Mouse (Mus musculus): Measurements from ENCODE around the gene Asl. TPM values are rescaled to one million over a fixed set of nuclear protein-coding genes. Genes with fewer than 3 reads are reported as not detected.

Gene Asl
- polyA plus RNA-seq, 1 experiment from 2014 or later = 21.0 TPM

- Histone ChIP-seq H3K27me3 (ENCODE audit: control insufficient read depth, insufficient read depth, low read length) (no peaks in the 10 kb centered on the region), H3K4me1 (ENCODE audit: control insufficient read depth, insufficient read depth, low read length) (no peaks in the 10 kb centered on the region), H3K36me3 (replicated peaks; ENCODE audit: control insufficient read depth, insufficient read depth, low read depth, low read length) (peaks cover 2% of the 10 kb centered on the region; the same call in 1 of the 2 replicates), H3K4me3 (ENCODE audit: low read depth, low read length) (no peak overlapping the region), H3K4me2 (ENCODE audit: low read depth, low read length) (no peak overlapping the region), H3K9me3 (replicated peaks; ENCODE audit: control insufficient read depth, low read length) (no peaks in the 10 kb centered on the region), H3K27ac (replicated peaks; ENCODE audit: low read depth, low read length) (no peak overlapping the region), H3K9ac (replicated peaks; ENCODE audit: low read length) (no peak overlapping the region)
- ATAC-seq (replicated peaks; ENCODE audit: insufficient number of reproducible peaks, low FRiP score, low TSS enrichment, low read depth) (no peak), DNase-seq (ENCODE audit: low spot score) (no peak)
- 82% methylated on average over 15 of the region's 15 CpGs for WGBS
Measured at GRCm38 (mm10) chr5:130051073-130051860, 22.2 kb upstream of the Asl start.

GRCm38 (mm10) chr5:130050416-130050815 lies 21.4 kb upstream of the Asl start:
- DNase-seq (ENCODE audit: low spot score) (no peak), ATAC-seq (replicated peaks; ENCODE audit: insufficient number of reproducible peaks, low FRiP score, low TSS enrichment, low read depth) (no peak)
- peaks cover 2% of the 10 kb centered on the region; the same call in 1 of the 2 replicates for H3K36me3 ChIP-seq (replicated peaks; ENCODE audit: control insufficient read depth, insufficient read depth, low read depth, low read length)
- H3K27ac ChIP-seq (replicated peaks; ENCODE audit: low read depth, low read length) = no peak overlapping the region
- H3K9me3 ChIP-seq (replicated peaks; ENCODE audit: control insufficient read depth, low read length) = no peaks in the 10 kb centered on the region
- WGBS = 64% methylated on average over 6 of the region's 6 CpGs
- no peak overlapping the region for H3K4me3 ChIP-seq (ENCODE audit: low read depth, low read length)
- no peaks in the 10 kb centered on the region for H3K27me3 ChIP-seq (ENCODE audit: control insufficient read depth, insufficient read depth, low read length)
- H3K4me2 ChIP-seq (ENCODE audit: low read depth, low read length) = no peak overlapping the region
- no peaks in the 10 kb centered on the region for H3K4me1 ChIP-seq (ENCODE audit: control insufficient read depth, insufficient read depth, low read length)
- H3K9ac ChIP-seq (replicated peaks; ENCODE audit: low read length) = no peak overlapping the region

GRCm38 (mm10) chr5:130048786-130049520 lies 19.9 kb upstream of the Asl start:
- WGBS = 85% methylated on average over 15 of the region's 15 CpGs
- H3K4me2 ChIP-seq (ENCODE audit: low read depth, low read length) = no peak overlapping the region
- no peak overlapping the region for H3K27ac ChIP-seq (replicated peaks; ENCODE audit: low read depth, low read length)
- ATAC-seq (replicated peaks; ENCODE audit: insufficient number of reproducible peaks, low FRiP score, low TSS enrichment, low read depth) (no peak), DNase-seq (ENCODE audit: low spot score) (no peak)
- H3K36me3 ChIP-seq (replicated peaks; ENCODE audit: control insufficient read depth, insufficient read depth, low read depth, low read length) = peaks cover 2% of the 10 kb centered on the region; the same call in 1 of the 2 replicates
- H3K4me1 ChIP-seq (ENCODE audit: control insufficient read depth, insufficient read depth, low read length) = no peaks in the 10 kb centered on the region
- no peaks in the 10 kb centered on the region for H3K27me3 ChIP-seq (ENCODE audit: control insufficient read depth, insufficient read depth, low read length)
- H3K9me3 ChIP-seq (replicated peaks; ENCODE audit: control insufficient read depth, low read length) = no peaks in the 10 kb centered on the region
- no peak overlapping the region for H3K9ac ChIP-seq (replicated peaks; ENCODE audit: low read length)
- no peak overlapping the region for H3K4me3 ChIP-seq (ENCODE audit: low read depth, low read length)

GRCm38 (mm10) chr5:130047013-130047412 lies 18.0 kb upstream of the Asl start:
- ATAC-seq (replicated peaks; ENCODE audit: insufficient number of reproducible peaks, low FRiP score, low TSS enrichment, low read depth) = no peak
- Histone ChIP-seq H3K27me3 (ENCODE audit: control insufficient read depth, insufficient read depth, low read length) (no peaks in the 10 kb centered on the region), H3K9ac (replicated peaks; ENCODE audit: low read length) (no peak overlapping the region), H3K4me2 (ENCODE audit: low read depth, low read length) (no peak overlapping the region), H3K4me3 (ENCODE audit: low read depth, low read length) (no peak overlapping the region), H3K27ac (replicated peaks; ENCODE audit: low read depth, low read length) (no peak overlapping the region), H3K9me3 (replicated peaks; ENCODE audit: control insufficient read depth, low read length) (no peaks in the 10 kb centered on the region), H3K36me3 (replicated peaks; ENCODE audit: control insufficient read depth, insufficient read depth, low read depth, low read length) (peaks cover 2% of the 10 kb centered on the region), H3K4me1 (ENCODE audit: control insufficient read depth, insufficient read depth, low read length) (no peaks in the 10 kb centered on the region)
- DNase-seq (ENCODE audit: low spot score) = no peak
- 79% methylated on average over 6 of the region's 6 CpGs for WGBS

GRCm38 (mm10) chr5:130046589-130046988 lies 17.5 kb upstream of the Asl start:
- H3K36me3 ChIP-seq (replicated peaks; ENCODE audit: control insufficient read depth, insufficient read depth, low read depth, low read length) = peaks cover 2% of the 10 kb centered on the region
- WGBS = 74% methylated on average over 10 of the region's 10 CpGs
- no peak for DNase-seq (ENCODE audit: low spot score)
- no peak for ATAC-seq (replicated peaks; ENCODE audit: insufficient number of reproducible peaks, low FRiP score, low TSS enrichment, low read depth)
- no peak overlapping the region for H3K4me3 ChIP-seq (ENCODE audit: low read depth, low read length)
- H3K9ac ChIP-seq (replicated peaks; ENCODE audit: low read length) = no peak overlapping the region
- H3K4me1 ChIP-seq (ENCODE audit: control insufficient read depth, insufficient read depth, low read length) = no peaks in the 10 kb centered on the region
- no peaks in the 10 kb centered on the region for H3K27me3 ChIP-seq (ENCODE audit: control insufficient read depth, insufficient read depth, low read length)
- H3K4me2 ChIP-seq (ENCODE audit: low read depth, low read length) = no peak overlapping the region
- no peak overlapping the region for H3K27ac ChIP-seq (replicated peaks; ENCODE audit: low read depth, low read length)
- no peaks in the 10 kb centered on the region for H3K9me3 ChIP-seq (replicated peaks; ENCODE audit: control insufficient read depth, low read length)

- H3K4me3 ChIP-seq (ENCODE audit: low read depth, low read length) = no peak overlapping the region
- H3K9me3 ChIP-seq (replicated peaks; ENCODE audit: control insufficient read depth, low read length) = no peaks in the 10 kb centered on the region
- DNase-seq (ENCODE audit: low spot score) (no peak), ATAC-seq (replicated peaks; ENCODE audit: insufficient number of reproducible peaks, low FRiP score, low TSS enrichment, low read depth) (no peak)
- no peak overlapping the region for H3K27ac ChIP-seq (replicated peaks; ENCODE audit: low read depth, low read length)
- H3K4me1 ChIP-seq (ENCODE audit: control insufficient read depth, insufficient read depth, low read length) = no peaks in the 10 kb centered on the region
- H3K27me3 ChIP-seq (ENCODE audit: control insufficient read depth, insufficient read depth, low read length) = no peaks in the 10 kb centered on the region
- WGBS = 86% methylated on average over 7 of the region's 7 CpGs
- H3K36me3 ChIP-seq (replicated peaks; ENCODE audit: control insufficient read depth, insufficient read depth, low read depth, low read length) = peaks cover 2% of the 10 kb centered on the region
- no peak overlapping the region for H3K4me2 ChIP-seq (ENCODE audit: low read depth, low read length)
- no peak overlapping the region for H3K9ac ChIP-seq (replicated peaks; ENCODE audit: low read length)
Measured at GRCm38 (mm10) chr5:130046100-130046499, 17.1 kb upstream of the Asl start.

GRCm38 (mm10) chr5:130044201-130044695 lies 15.2 kb upstream of the Asl start:
- Histone ChIP-seq H3K4me3 (ENCODE audit: low read depth, low read length) (no peak overlapping the region), H3K27me3 (ENCODE audit: control insufficient read depth, insufficient read depth, low read length) (no peaks in the 10 kb centered on the region), H3K4me2 (ENCODE audit: low read depth, low read length) (no peak overlapping the region), H3K27ac (replicated peaks; ENCODE audit: low read depth, low read length) (no peak overlapping the region), H3K9ac (replicated peaks; ENCODE audit: low read length) (no peak overlapping the region), H3K4me1 (ENCODE audit: control insufficient read depth, insufficient read depth, low read length) (no peaks in the 10 kb centered on the region), H3K36me3 (replicated peaks; ENCODE audit: control insufficient read depth, insufficient read depth, low read depth, low read length) (peaks cover 2% of the 10 kb centered on the region), H3K9me3 (replicated peaks; ENCODE audit: control insufficient read depth, low read length) (no peaks in the 10 kb centered on the region)
- ATAC-seq (replicated peaks; ENCODE audit: insufficient number of reproducible peaks, low FRiP score, low TSS enrichment, low read depth) (no peak), DNase-seq (ENCODE audit: low spot score) (peak; percentile 24)
- WGBS = 79% methylated on average over 7 of the region's 7 CpGs

GRCm38 (mm10) chr5:130043741-130044140 lies 14.7 kb upstream of the Asl start:
- no peaks in the 10 kb centered on the region for H3K27me3 ChIP-seq (ENCODE audit: control insufficient read depth, insufficient read depth, low read length)
- no peak overlapping the region for H3K9ac ChIP-seq (replicated peaks; ENCODE audit: low read length)
- no peak overlapping the region for H3K27ac ChIP-seq (replicated peaks; ENCODE audit: low read depth, low read length)
- DNase-seq (ENCODE audit: low spot score) (no peak), ATAC-seq (replicated peaks; ENCODE audit: insufficient number of reproducible peaks, low FRiP score, low TSS enrichment, low read depth) (no peak)
- H3K36me3 ChIP-seq (replicated peaks; ENCODE audit: control insufficient read depth, insufficient read depth, low read depth, low read length) = peaks cover 2% of the 10 kb centered on the region
- no peaks in the 10 kb centered on the region for H3K4me1 ChIP-seq (ENCODE audit: control insufficient read depth, insufficient read depth, low read length)
- H3K9me3 ChIP-seq (replicated peaks; ENCODE audit: control insufficient read depth, low read length) = no peaks in the 10 kb centered on the region
- no peak overlapping the region for H3K4me2 ChIP-seq (ENCODE audit: low read depth, low read length)
- WGBS = 88% methylated on average over 3 of the region's 3 CpGs
- no peak overlapping the region for H3K4me3 ChIP-seq (ENCODE audit: low read depth, low read length)

All from embryonic facial prominence, embryonic 11.5 days (tissue).